Mouse (Mus musculus) megakaryocyte, embryonic 14.5 days (primary cell): ENCODE data around the gene Krtap1-3.

Experiments
- FLI1 ChIP-seq: IDR thresholded peaks from 2 replicates; pipeline ENCODE4 v1.6.1; 2012; ENCODE audit warnings: low read length, inconsistent platforms, mixed read lengths
- GATA1 ChIP-seq: IDR thresholded peaks from 3 replicates; pipeline ENCODE4 v1.6.1; 2012; ENCODE audit warnings: mixed read lengths, low read length, inconsistent platforms, borderline replicate concordance

DNA sequence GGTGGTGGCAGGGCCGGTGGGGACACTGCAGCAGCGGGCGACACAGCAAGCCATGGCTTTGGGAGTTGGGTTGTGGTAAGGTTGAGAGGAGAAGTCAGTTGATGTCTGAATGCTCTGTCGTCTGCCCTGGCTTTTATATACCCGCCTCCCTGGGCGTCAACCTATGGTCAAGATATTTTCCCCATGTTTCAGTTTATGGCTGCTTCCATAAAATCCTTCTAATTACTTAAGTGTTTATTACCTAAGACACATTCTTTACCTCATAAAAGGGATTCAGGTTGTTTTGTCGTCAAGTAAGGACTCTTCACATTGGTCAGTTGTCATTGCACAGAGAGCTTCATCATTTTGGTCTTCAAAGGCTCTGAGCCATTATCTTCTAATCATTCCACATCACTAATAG is 24.6 kb downstream of the Krtap1-3 start, which contains the start of gene Krtap3-1:
- TF ChIP-seq GATA1 (no peak), FLI1 (no peak)
